Comparison of ENCODE assay signal across 8 mouse cellular contexts in genomic region chr12:3890753-3891751, GRCm38 (mm10).
DNase-seq lines count a peak whose midpoint lies in the region; ATAC-seq and TF ChIP-seq lines count a peak whose summit lies in the region.

No protein-coding gene starts in this region.

- no peaks in the 10 kb centered on the region for H3K9me3 ChIP-seq in erythroblast, embryonic 14.5 days (ENCODE audit: control insufficient read depth, low read length)
- H3K9me3 ChIP-seq in lung, embryonic 14.5 days (ENCODE audit: low read depth, low read length): no peaks in the 10 kb centered on the region
- H3K9me3 ChIP-seq in neural tube, embryonic 15.5 days (replicated peaks): no peaks in the 10 kb centered on the region

- H3K27ac ChIP-seq in lung, embryonic 14.5 days (ENCODE audit: low read depth): peak overlapping the region; percentile 96
- H3K27ac ChIP-seq in neural tube, embryonic 15.5 days (replicated peaks): peak overlapping the region; percentile 74
- no peak overlapping the region for H3K27ac ChIP-seq in cerebellum, adult 2 months (ENCODE audit: insufficient read depth, low read length)

- TF ChIP-seq CTCF in lung, embryonic 14.5 days (IDR thresholded peaks at IDR 0.05; ENCODE audit: low read depth): no peak
- TF ChIP-seq CTCF in cerebellum, adult 2 months (IDR thresholded peaks at IDR 0.05; ENCODE audit: borderline replicate concordance, insufficient read depth, low read depth, low read length): no peak

- peak; percentile 51 for DNase-seq in ovary, postnatal 36 days (ENCODE audit: low spot score)
- no peak for DNase-seq in ovary, adult 18-20 months (ENCODE audit: low spot score)
- peak; percentile 44 for DNase-seq in hindlimb bud, embryonic 11.5 days (ENCODE audit: extremely low spot score, low read depth, low spot score)
- peak; percentile 95 for DNase-seq in lung, embryonic 14.5 days
- no peak for DNase-seq in cerebellum, adult 2 months

- H3K9ac ChIP-seq in lung, embryonic 14.5 days: peak overlapping the region; percentile 67
- peak overlapping the region; percentile 41; the same call in 1 of the 2 replicates for H3K9ac ChIP-seq in neural tube, embryonic 15.5 days (replicated peaks)

- TF ChIP-seq POLR2A in cerebellum, adult 2 months (IDR thresholded peaks at IDR 0.05; ENCODE audit: borderline replicate concordance, insufficient read depth, low read length): no peak

- peak; percentile 74 for ATAC-seq in lung, embryonic 14.5 days (ENCODE audit: insufficient read depth)
- peak; percentile 10; the same call in 1 of the 2 replicates for ATAC-seq in neural tube, embryonic 15.5 days (ENCODE audit: low FRiP score)
- ATAC-seq in monocyte, adult 5-6 weeks (replicated peaks; ENCODE audit: insufficient number of reproducible peaks, low FRiP score, low TSS enrichment, poor library complexity, severe bottlenecking): no peak

- H3K4me1 ChIP-seq in erythroblast, embryonic 14.5 days (ENCODE audit: control insufficient read depth): peaks cover 25% of the 10 kb centered on the region
- peaks cover 40% of the 10 kb centered on the region for H3K4me1 ChIP-seq in lung, embryonic 14.5 days (ENCODE audit: insufficient read depth)
- H3K4me1 ChIP-seq in neural tube, embryonic 15.5 days: peaks cover 74% of the 10 kb centered on the region
- H3K4me1 ChIP-seq in cerebellum, adult 2 months (ENCODE audit: control insufficient read depth, insufficient read depth, low read length): peaks cover 67% of the 10 kb centered on the region

- no peaks in the 10 kb centered on the region for H3K27me3 ChIP-seq in erythroblast, embryonic 14.5 days (ENCODE audit: control insufficient read depth)
- H3K27me3 ChIP-seq in lung, embryonic 14.5 days (ENCODE audit: insufficient read depth, low read length): no peaks in the 10 kb centered on the region
- H3K27me3 ChIP-seq in neural tube, embryonic 15.5 days (replicated peaks): no peaks in the 10 kb centered on the region
- no peaks in the 10 kb centered on the region for H3K27me3 ChIP-seq in cerebellum, adult 2 months (ENCODE audit: control insufficient read depth, insufficient read depth, low read length)

- peaks cover 4% of the 10 kb centered on the region for H3K36me3 ChIP-seq in erythroblast, embryonic 14.5 days (ENCODE audit: control insufficient read depth)
- H3K36me3 ChIP-seq in lung, embryonic 14.5 days (ENCODE audit: insufficient read depth): peaks cover 38% of the 10 kb centered on the region
- peaks cover 9% of the 10 kb centered on the region for H3K36me3 ChIP-seq in neural tube, embryonic 15.5 days

- H3K4me3 ChIP-seq in erythroblast, embryonic 14.5 days (replicated peaks): peak overlapping the region; percentile 65
- H3K4me3 ChIP-seq in lung, embryonic 14.5 days (ENCODE audit: low read depth, low read length): peak overlapping the region; percentile 49
- peak overlapping the region; percentile 41 for H3K4me3 ChIP-seq in neural tube, embryonic 15.5 days (replicated peaks)
- no peak overlapping the region for H3K4me3 ChIP-seq in cerebellum, adult 2 months (replicated peaks; ENCODE audit: insufficient read depth, low read depth, low read length)

- H3K4me2 ChIP-seq in lung, embryonic 14.5 days: peak overlapping the region; percentile 86
- peak overlapping the region; percentile 67 for H3K4me2 ChIP-seq in neural tube, embryonic 15.5 days

- WGBS in lung, embryonic 14.5 days: 2% methylated on average over 38 of the region's 45 CpGs
- 5% methylated on average over 42 of the region's 45 CpGs for WGBS in neural tube, embryonic 15.5 days
- 43% methylated on average over 42 of the region's 45 CpGs for WGBS in cerebellum, adult 2 months

Comparison
In these comparisons a context has a peak if more than half of its experiments do, and no peak if none do; other contexts are left out.
1. DNase-seq: peak in ovary, postnatal 36 days (single experiment), hindlimb bud, embryonic 11.5 days (single experiment) and lung, embryonic 14.5 days (single experiment); none in ovary, adult 18-20 months (single experiment) and cerebellum, adult 2 months (0 of 2).